9 mouse cellular contexts compared by ENCODE assay signal in the genomic region with DNA sequence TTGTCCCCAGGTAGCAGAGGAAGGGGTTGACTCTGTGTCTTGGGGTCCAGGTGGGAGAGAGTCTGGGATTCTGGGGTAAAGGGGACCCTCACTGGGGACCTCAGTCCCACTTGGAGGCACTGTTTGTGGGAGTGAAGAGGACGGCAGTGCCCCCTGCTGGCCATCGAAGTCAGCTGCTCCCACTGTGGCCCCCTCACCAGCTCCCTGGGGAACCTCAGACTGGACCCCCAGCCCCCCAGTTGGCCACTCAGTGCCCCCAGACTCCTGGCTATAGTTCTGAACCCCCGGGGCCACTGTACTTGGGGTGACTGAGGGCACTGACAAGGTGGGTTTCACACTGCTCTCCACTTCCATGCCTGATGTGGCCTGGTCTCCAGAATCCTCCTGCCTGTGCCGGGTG. TPM values are rescaled to one million over a fixed set of nuclear protein-coding genes. Genes with fewer than 3 reads are reported as not detected.
A peak's percentile ranks its signal among the peaks of the same experiment; 100 is the strongest.
DNase-seq lines count a peak whose midpoint lies in the region; ATAC-seq and TF ChIP-seq lines count a peak whose summit lies in the region.
"Had no signal": no experiment of that assay in that cellular context is flagged by ENCODE, and none has a peak within 500 bp of the region (broad histone marks: within the 10 kb centered on the region; RNA-seq: fewer than 3 reads in every experiment).

No protein-coding gene starts in this region.

- no peak for TF ChIP-seq POLR2A in lung, adult 2 months (IDR thresholded peaks at IDR 0.05; ENCODE audit: borderline replicate concordance, extremely low read depth, low read depth, low read length)

- ATAC-seq in megakaryocyte, adult 5-6 weeks (ENCODE audit: poor library complexity, severe bottlenecking) = peak; percentile 80
- ATAC-seq in kidney, embryonic 14.5 days (ENCODE audit: low FRiP score, low TSS enrichment) = no peak

- H3K27ac ChIP-seq in kidney, embryonic 14.5 days (ENCODE audit: low read depth, low read length) = no peak overlapping the region

- no peak overlapping the region for H3K4me2 ChIP-seq in kidney, embryonic 14.5 days (replicated peaks; ENCODE audit: low read depth, low read length)

- H3K4me3 ChIP-seq in lung, adult 2 months (replicated peaks; ENCODE audit: extremely low read depth, low read depth, low read length) = no peak overlapping the region
- no peak overlapping the region for H3K4me3 ChIP-seq in kidney, embryonic 14.5 days (ENCODE audit: low read length)
- H3K4me3 ChIP-seq: erythroblast, embryonic 14.5 days had no signal

- H3K4me1 ChIP-seq in lung, adult 2 months (ENCODE audit: control insufficient read depth, insufficient read depth, low read length) = no peaks in the 10 kb centered on the region
- no peaks in the 10 kb centered on the region for H3K4me1 ChIP-seq in kidney, embryonic 14.5 days (ENCODE audit: control insufficient read depth, insufficient read depth, low read length)

- no peaks in the 10 kb centered on the region for H3K9me3 ChIP-seq in kidney, embryonic 14.5 days (ENCODE audit: control insufficient read depth, low read length)

- peak; percentile 57 for TF ChIP-seq CTCF in lung, adult 2 months (IDR thresholded peaks at IDR 0.05; ENCODE audit: insufficient read depth, low read length)

- H3K27me3 ChIP-seq in kidney, embryonic 14.5 days (ENCODE audit: control insufficient read depth, insufficient read depth, low read length) = no peaks in the 10 kb centered on the region

- H3K9ac ChIP-seq in kidney, embryonic 14.5 days (ENCODE audit: low read depth, low read length) = no peak overlapping the region

- peak; percentile 25 to 47 for DNase-seq in adrenal gland, postnatal 36 days
- DNase-seq in adrenal gland, adult 18-20 months (ENCODE audit: low spot score in 2 of 2) = no peak
- peak; percentile 42 for DNase-seq in lung, adult 2 months
- no peak for DNase-seq in lung, adult 18-20 months
- peak; percentile 58 for DNase-seq in cerebellum, adult 9-11 months
- DNase-seq in right cerebral cortex, postnatal 36 days (ENCODE audit: low spot score in 2 of 2) = no peak

- peaks cover 3% of the 10 kb centered on the region; the same call in 1 of the 2 replicates for H3K36me3 ChIP-seq in kidney, embryonic 14.5 days (ENCODE audit: control insufficient read depth, insufficient read depth, low read length)

- 57% methylated on average over 4 of the region's 4 CpGs for WGBS in lung, adult 2 months
- WGBS in kidney, embryonic 14.5 days = 48% methylated on average over 4 of the region's 4 CpGs

RNA-seq across cellular contexts. Expression of a gene that starts 7.5 kb away (rescaled TPM):
- 10 to 100 TPM; 19.3 to 30.3 TPM for total RNA-seq in adrenal gland, postnatal 36 days (2021)
- total RNA-seq in adrenal gland, adult 18-20 months (2021) = 10 to 100 TPM; 17.1 to 25.0 TPM
- 80.0 and 90.8 TPM in 2 replicates for polyA plus RNA-seq in lung, adult 2 months (2012; rRNA removed)
- 22.8 TPM in 2 replicates for total RNA-seq in megakaryocyte, adult 5-6 weeks (2015)
- total RNA-seq in megakaryocyte, adult 5-6 weeks (2017) = 104 TPM in 2 replicates
- 24.8 and 27.1 TPM in 2 replicates for polyA plus RNA-seq in kidney, embryonic 14.5 days (2014; fragmentation: Nextera tagmentation; extraction: Ambion mirVana)

RNA-seq across cellular contexts. Expression of a gene that starts 25.6 kb away (rescaled TPM):
- 10 to 100 TPM; 34.6 to 61.1 TPM for total RNA-seq in adrenal gland, postnatal 36 days (2021)
- 10 to 100 TPM; 41.2 to 69.3 TPM for total RNA-seq in adrenal gland, adult 18-20 months (2021)
- 35.8 and 51.4 TPM in 2 replicates for polyA plus RNA-seq in lung, adult 2 months (2012; rRNA removed)
- not detected in 2 replicates for total RNA-seq in megakaryocyte, adult 5-6 weeks (2015)
- 0.16 and 0.40 TPM in 2 replicates for total RNA-seq in megakaryocyte, adult 5-6 weeks (2017)
- 43.6 and 52.8 TPM in 2 replicates for polyA plus RNA-seq in kidney, embryonic 14.5 days (2014; fragmentation: Nextera tagmentation; extraction: Ambion mirVana)

RNA-seq across cellular contexts. Expression of a gene that starts 49.3 kb away (rescaled TPM):
- total RNA-seq in adrenal gland, postnatal 36 days (2021) = 10 to 100 TPM; 28.9 to 40.1 TPM
- 10 to 100 TPM; 23.7 to 26.9 TPM for total RNA-seq in adrenal gland, adult 18-20 months (2021)
- polyA plus RNA-seq in lung, adult 2 months (2012; rRNA removed) = 11.1 and 12.6 TPM in 2 replicates
- 45.4 and 47.7 TPM in 2 replicates for total RNA-seq in megakaryocyte, adult 5-6 weeks (2015)
- total RNA-seq in megakaryocyte, adult 5-6 weeks (2017) = 77.2 TPM in 2 replicates
- polyA plus RNA-seq in kidney, embryonic 14.5 days (2014; fragmentation: Nextera tagmentation; extraction: Ambion mirVana) = 115 and 166 TPM in 2 replicates

RNA-seq across cellular contexts. Expression of a gene that starts 52.8 kb away (rescaled TPM):
- total RNA-seq in adrenal gland, postnatal 36 days (2021) = 100 to 1,000 TPM; 104 TPM
- total RNA-seq in adrenal gland, adult 18-20 months (2021) = 100 to 1,000 TPM; 103 to 106 TPM
- polyA plus RNA-seq in lung, adult 2 months (2012; rRNA removed) = 176 and 184 TPM in 2 replicates
- 24.0 and 26.1 TPM in 2 replicates for total RNA-seq in megakaryocyte, adult 5-6 weeks (2015)
- total RNA-seq in megakaryocyte, adult 5-6 weeks (2017) = 32.4 and 35.5 TPM in 2 replicates
- 54.5 and 57.2 TPM in 2 replicates for polyA plus RNA-seq in kidney, embryonic 14.5 days (2014; fragmentation: Nextera tagmentation; extraction: Ambion mirVana)

Comparison
In these comparisons a context has a peak if more than half of its experiments do, and no peak if none do; other contexts are left out.
1. DNase-seq: peak in adrenal gland, postnatal 36 days (2 of 2), lung, adult 2 months (single experiment) and cerebellum, adult 9-11 months (single experiment); none in adrenal gland, adult 18-20 months (0 of 2), lung, adult 18-20 months (0 of 2) and right cerebral cortex, postnatal 36 days (0 of 2).
2. RNA of a gene that starts 25.6 kb away (total RNA-seq): 41.2 to 69.3 TPM in adrenal gland, adult 18-20 months and 34.6 to 61.1 TPM in adrenal gland, postnatal 36 days; 0.16 to 0.40 TPM in megakaryocyte, adult 5-6 weeks; every median in the first group is over 10 times any median in the second.